Mouse (Mus musculus) heart, embryonic 13.5 days (tissue): ENCODE results near the gene Olfr1031. TPM values are rescaled to one million over a fixed set of nuclear protein-coding genes. Genes with fewer than 3 reads are reported as not detected.
A peak's percentile ranks its signal among the peaks of the same experiment; 100 is the strongest.
"Not testable (repeated sequence)": the region's sequence is repeated elsewhere in the genome, so short reads cannot be mapped to it uniquely, and the experiment has no call there.

Experiments
- ATAC-seq: fragments of 200-750 bp; cut with Nextera tagmentation; 2 replicates; pipeline ENCODE4 v1.8.0; 2017; ENCODE audit warnings: moderate TSS enrichment; ENCODE audit not compliant: insufficient number of reproducible peaks, low FRiP score, low TSS enrichment; ENCODE audit errors: extremely low read depth
- H3K27ac ChIP-seq: fragments of 300-500 bp; sonication (generic); replicated peaks from 2 replicates; pipeline ENCODE4 v1.5.1; 2015; ENCODE audit warnings: moderate library complexity, mild to moderate bottlenecking, inconsistent platforms
- H3K27me3 ChIP-seq: fragments of 300-500 bp; sonication (generic); replicated peaks from 2 replicates; pipeline ENCODE4 v1.6.1; 2015; ENCODE audit warnings: mild to moderate bottlenecking, inconsistent platforms
- H3K36me3 ChIP-seq: fragments of 300-500 bp; sonication (generic); 2 replicates; pipeline ENCODE4 v1.6.1; 2015; ENCODE audit warnings: mild to moderate bottlenecking, inconsistent platforms
- H3K4me1 ChIP-seq: fragments of 300-500 bp; sonication (generic); 2 replicates; pipeline ENCODE4 v1.6.1; 2015; ENCODE audit warnings: inconsistent platforms
- H3K4me2 ChIP-seq: fragments of 300-500 bp; sonication (generic); 2 replicates; pipeline ENCODE4 v1.6.1; 2015; ENCODE audit warnings: inconsistent platforms, mild to moderate bottlenecking, moderate library complexity
- H3K4me3 ChIP-seq: fragments of 300-500 bp; sonication (generic); 2 replicates; pipeline ENCODE4 v1.5.1; 2015; ENCODE audit warnings: moderate library complexity, mild to moderate bottlenecking, inconsistent platforms
- H3K9ac ChIP-seq: fragments of 300-500 bp; sonication (generic); 2 replicates; pipeline ENCODE4 v1.6.1; 2015; ENCODE audit warnings: inconsistent platforms, mild to moderate bottlenecking, moderate library complexity
- H3K9me3 ChIP-seq: fragments of 300-500 bp; sonication (generic); 2 replicates; pipeline ENCODE4 v1.6.1; 2016; ENCODE audit warnings: inconsistent platforms
- WGBS: fragments of 180-500 bp; shearing (Covaris S2); methylation state at CpG from one replicate; pipeline ENCODE4 v1.1.7; 2015; ENCODE audit warnings: mixed read lengths; 5-methylcytosine and 5-hydroxymethylcytosine counted together
- polyA plus RNA-seq: library from polyadenylated mRNA; unstranded; fragments of >200 nt; fragmentation: Nextera tagmentation; extraction: Ambion mirVana; gene quantifications from 2 replicates; pipeline ENCODE4 v1.2.1, GENCODE M21; 2015

Gene Olfr1031
- not detected in 2 replicates for polyA plus RNA-seq

GRCm38 (mm10) chr2:85990004-85990403 is at the start of gene Olfr1031:
TSS of gene Olfr1031 (plus strand) at chr2:85990304.
- Histone ChIP-seq H3K9ac (no peak within 1 kb of the TSS), H3K36me3 (no peaks in the 10 kb centered on the region), H3K27me3 (no peaks in the 10 kb centered on the region), H3K4me2 (no peak within 1 kb of the TSS), H3K9me3 (no peaks in the 10 kb centered on the region), H3K4me1 (no peaks in the 10 kb centered on the region), H3K4me3 (no peak within 1 kb of the TSS), H3K27ac (no peak within 1 kb of the TSS)
- ATAC-seq, result no peak
- 43% methylated on average over 3 of the region's 3 CpGs for WGBS

DNA sequence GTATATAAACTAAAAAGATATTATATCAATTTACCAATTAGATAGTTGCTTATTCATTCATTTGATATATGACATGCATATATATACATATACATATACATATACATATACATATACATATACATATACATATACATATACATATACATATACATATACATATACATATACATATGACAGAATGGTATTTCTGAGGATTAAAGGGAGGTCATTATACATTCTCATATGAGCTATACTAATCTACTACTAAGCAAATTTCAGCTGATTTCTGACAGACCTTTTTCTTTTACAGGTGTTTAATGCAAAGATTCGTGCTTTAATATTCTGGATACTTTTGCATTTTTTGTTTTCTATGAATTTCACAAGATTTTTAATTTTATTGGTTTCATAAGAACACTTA is 40.0 kb upstream of the Olfr1031 start, which contains the start of gene Olfr1028:
TSS of gene Olfr1028 (plus strand) at position 301 of the 400 bp plus-strand sequence.
- Histone ChIP-seq H3K27ac (no peak within 1 kb of the TSS), H3K9me3 (no peaks in the 10 kb centered on the region), H3K9ac (no peak within 1 kb of the TSS), H3K4me1 (no peaks in the 10 kb centered on the region), H3K27me3 (no peaks in the 10 kb centered on the region), H3K4me2 (no peak within 1 kb of the TSS), H3K4me3 (no peak within 1 kb of the TSS), H3K36me3 (no peaks in the 10 kb centered on the region)
- WGBS, result 66% methylated on average over 1 of the region's 1 CpGs
- ATAC-seq, result no peak

DNA sequence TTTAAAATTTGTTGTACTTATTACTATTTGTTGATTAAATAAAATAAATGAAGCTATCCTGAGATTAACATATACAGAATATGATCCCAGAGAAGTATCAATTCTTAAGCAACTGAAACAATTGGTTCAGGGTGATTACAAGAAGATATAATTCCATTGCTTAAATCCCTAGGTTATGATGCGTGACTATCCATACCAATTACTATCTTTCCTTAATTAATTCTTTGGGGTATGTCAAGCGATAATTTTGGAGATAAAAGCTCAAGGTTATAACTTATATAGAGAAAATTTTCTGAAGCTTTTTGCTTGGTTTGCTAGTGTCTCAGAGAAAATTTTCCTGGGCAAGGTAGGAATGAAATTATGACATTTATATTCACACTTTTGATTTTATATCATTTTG is 16.5 kb upstream of the Olfr1031 start, which contains the start of gene Olfr1029:
TSS of gene Olfr1029 (plus strand) at position 301 of the 400 bp plus-strand sequence.
- no peak within 1 kb of the TSS for H3K4me2 ChIP-seq
- H3K36me3 ChIP-seq, result no peaks in the 10 kb centered on the region
- no peaks in the 10 kb centered on the region for H3K9me3 ChIP-seq
- no peaks in the 10 kb centered on the region for H3K27me3 ChIP-seq
- 71% methylated on average over 2 of the region's 2 CpGs for WGBS
- H3K4me3 ChIP-seq, result no peak within 1 kb of the TSS
- no peak within 1 kb of the TSS for H3K27ac ChIP-seq
- H3K4me1 ChIP-seq, result no peaks in the 10 kb centered on the region
- no peak for ATAC-seq
- no peak within 1 kb of the TSS for H3K9ac ChIP-seq

DNA sequence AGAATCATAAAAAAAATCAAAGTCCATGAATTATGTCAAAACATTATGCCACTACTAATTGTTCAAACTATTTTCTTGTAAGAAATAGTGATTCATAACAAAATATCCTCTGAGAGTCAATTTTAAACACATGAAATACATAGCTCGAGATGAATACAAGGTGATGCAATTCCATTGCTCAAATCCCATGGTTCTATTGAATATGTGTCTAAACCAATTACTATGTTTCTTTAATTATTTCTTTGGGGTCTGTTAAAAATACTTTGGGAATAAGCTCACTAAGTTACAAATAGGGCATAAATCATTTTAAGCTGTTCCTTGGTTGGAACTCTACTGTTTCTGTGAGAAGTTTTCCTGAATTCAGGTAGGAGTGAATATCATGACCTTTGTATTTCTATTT is 11.1 kb upstream of the Olfr1031 start, which contains the start of gene Olfr1030:
TSS of gene Olfr1030 (plus strand) at position 301 of the 400 bp plus-strand sequence.
- WGBS, result 56% methylated on average over 1 of the region's 1 CpGs

GRCm38 (mm10) chr2:86005240-86005639 is 15.1 kb downstream of the Olfr1031 start, which contains the start of gene Olfr1032:
TSS of gene Olfr1032 (plus strand) at chr2:86005540.
- H3K36me3 ChIP-seq, result no peaks in the 10 kb centered on the region
- no peak for ATAC-seq

More for the DNA sequence above, 11.1 kb upstream of the Olfr1031 start, which contains the start of gene Olfr1030:
- H3K9ac ChIP-seq, result no peak within 1 kb of the TSS
- no peaks in the 10 kb centered on the region for H3K4me1 ChIP-seq
- H3K4me3 ChIP-seq, result no peak within 1 kb of the TSS
- no peaks in the 10 kb centered on the region for H3K36me3 ChIP-seq
- no peak within 1 kb of the TSS for H3K4me2 ChIP-seq
- no peaks in the 10 kb centered on the region for H3K9me3 ChIP-seq
- no peaks in the 10 kb centered on the region for H3K27me3 ChIP-seq
- ATAC-seq, result no peak
- no peak within 1 kb of the TSS for H3K27ac ChIP-seq

DNA sequence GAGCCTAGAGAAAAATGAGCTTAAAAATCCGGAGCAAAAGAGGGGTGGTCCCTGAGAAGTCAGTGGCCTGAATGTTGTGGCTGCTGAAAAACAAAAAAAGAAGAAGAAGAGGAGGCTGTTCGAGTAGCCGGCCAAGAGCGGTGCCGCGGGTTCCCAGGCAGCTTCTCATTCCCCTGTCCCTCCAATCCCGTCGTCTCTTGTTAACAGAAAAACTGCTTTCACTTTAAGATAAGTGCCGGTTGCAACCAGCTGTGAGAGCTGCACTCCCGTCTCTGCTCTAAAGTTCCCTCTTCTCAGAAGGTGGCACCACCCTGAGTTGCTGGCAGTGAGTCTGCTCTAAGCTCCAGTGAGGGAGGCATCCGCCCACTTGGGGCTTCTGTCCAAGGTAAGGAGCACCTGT is 30.3 kb downstream of the Olfr1031 start, which contains the start of gene Olfr1033:
TSS of gene Olfr1033 (plus strand) at position 228 of the 400 bp plus-strand sequence.
- not testable (repeated sequence) for H3K9me3 ChIP-seq, H3K27me3 ChIP-seq, H3K36me3 ChIP-seq, H3K4me1 ChIP-seq, ATAC-seq
- Histone ChIP-seq H3K9ac (peak within 1 kb of the TSS; percentile 54), H3K4me3 (peak within 1 kb of the TSS; percentile 49), H3K4me2 (peak within 1 kb of the TSS; percentile 65), H3K27ac (peak within 1 kb of the TSS; percentile 74)
- WGBS, result under 1% methylated on average over 10 of the region's 11 CpGs

More at GRCm38 (mm10) chr2:86005240-86005639, 15.1 kb downstream of the Olfr1031 start, which contains the start of gene Olfr1032:
- no peak within 1 kb of the TSS for H3K4me2 ChIP-seq
- no peaks in the 10 kb centered on the region for H3K9me3 ChIP-seq
- no peaks in the 10 kb centered on the region for H3K4me1 ChIP-seq
- no peak within 1 kb of the TSS for H3K9ac ChIP-seq
- 74% methylated on average over 7 of the region's 7 CpGs for WGBS
- H3K27me3 ChIP-seq, result no peaks in the 10 kb centered on the region
- H3K4me3 ChIP-seq, result no peak within 1 kb of the TSS
- H3K27ac ChIP-seq, result no peak within 1 kb of the TSS

- H3K27me3 ChIP-seq, ATAC-seq: not testable (repeated sequence)
- 15% methylated on average over 5 of the region's 9 CpGs for WGBS
These were observed 31.4 kb downstream of the Olfr1031 start for GRCm38 (mm10) chr2:86021518-86021917.

More at GRCm38 (mm10) chr2:86021518-86021917, 31.4 kb downstream of the Olfr1031 start:
- H3K9ac ChIP-seq, H3K27ac ChIP-seq, H3K4me3 ChIP-seq, H3K9me3 ChIP-seq, H3K4me2 ChIP-seq, H3K4me1 ChIP-seq, H3K36me3 ChIP-seq: not testable (repeated sequence)

Other genes with a start within 250 kb of the Olfr1031 start
- gene Olfr1012, start 227.5 kb upstream of the Olfr1031 start, polyA plus RNA-seq, result not detected in 2 replicates
- gene Olfr1013, start 223.2 kb upstream of the Olfr1031 start, polyA plus RNA-seq, result not detected in 2 replicates
- not detected in 2 replicates for gene Olfr1014, start 217.6 kb upstream of the Olfr1031 start, polyA plus RNA-seq
- gene Olfr1015, start 208.3 kb upstream of the Olfr1031 start, polyA plus RNA-seq, result not detected in 2 replicates
- gene Olfr1016, start 187.8 kb upstream of the Olfr1031 start, polyA plus RNA-seq, result not detected in 2 replicates
- gene Olfr1018, start 171.8 kb upstream of the Olfr1031 start, polyA plus RNA-seq, result not detected in 2 replicates
- gene Olfr1019, start 144.8 kb upstream of the Olfr1031 start, polyA plus RNA-seq, result not detected in 2 replicates
- not detected in 2 replicates for gene Olfr1020, start 143.3 kb upstream of the Olfr1031 start, polyA plus RNA-seq
- gene Olfr1022, start 121.7 kb upstream of the Olfr1031 start, polyA plus RNA-seq, result not detected in 2 replicates
- gene Olfr1023, start 104.7 kb upstream of the Olfr1031 start, polyA plus RNA-seq, result not detected in 2 replicates
- not detected in 2 replicates for gene Olfr1024, start 85.3 kb upstream of the Olfr1031 start, polyA plus RNA-seq
- not detected in 2 replicates for gene Olfr1025-ps1, start 75.1 kb upstream of the Olfr1031 start, polyA plus RNA-seq
- gene Olfr1026, start 68.7 kb upstream of the Olfr1031 start, polyA plus RNA-seq, result not detected in 2 replicates
- not detected in 2 replicates for gene Olfr1028, start 39.9 kb upstream of the Olfr1031 start, polyA plus RNA-seq
- gene Olfr1029, start 16.4 kb upstream of the Olfr1031 start, polyA plus RNA-seq, result not detected in 2 replicates
- gene Olfr1030, start 11.0 kb upstream of the Olfr1031 start, polyA plus RNA-seq, result not detected in 2 replicates
- not detected in 2 replicates for gene Olfr1032, start 15.2 kb downstream of the Olfr1031 start, polyA plus RNA-seq
- 2.2 and 2.3 TPM in 2 replicates for gene Olfr1033, start 30.3 kb downstream of the Olfr1031 start, polyA plus RNA-seq
- 0.13 TPM in 1 of 2 replicates, not detected in the other for gene Olfr1034, start 55.6 kb downstream of the Olfr1031 start, polyA plus RNA-seq
- not detected in 2 replicates for gene Olfr1036, start 83.7 kb downstream of the Olfr1031 start, polyA plus RNA-seq
- not detected in 2 replicates for gene Olfr1037, start 97.1 kb downstream of the Olfr1031 start, polyA plus RNA-seq
- not detected in 2 replicates for gene Olfr1039, start 145.6 kb downstream of the Olfr1031 start, polyA plus RNA-seq
- gene Olfr1040, start 156.4 kb downstream of the Olfr1031 start, polyA plus RNA-seq, result not detected in 2 replicates
- gene Olfr1042, start 171.5 kb downstream of the Olfr1031 start, polyA plus RNA-seq, result not detected in 2 replicates
- not detected in 2 replicates for gene Olfr1043, start 177.2 kb downstream of the Olfr1031 start, polyA plus RNA-seq
- gene Olfr1044, start 187.5 kb downstream of the Olfr1031 start, polyA plus RNA-seq, result not detected in 2 replicates
- gene Olfr52, start 195.4 kb downstream of the Olfr1031 start, polyA plus RNA-seq, result not detected in 2 replicates
- gene Olfr1045, start 212.7 kb downstream of the Olfr1031 start, polyA plus RNA-seq, result not detected in 2 replicates
- not detected in 2 replicates for gene Olfr1046, start 229.0 kb downstream of the Olfr1031 start, polyA plus RNA-seq
- gene Olfr1047, start 241.1 kb downstream of the Olfr1031 start, polyA plus RNA-seq, result not detected in 2 replicates
- not detected in 2 replicates for gene Olfr1048, start 250.0 kb downstream of the Olfr1031 start, polyA plus RNA-seq